Mouse (Mus musculus) frontal cortex, postnatal 36 days (tissue): ENCODE data around the gene Krtap28-10.

Experiments used
- DNase-seq, 2 experiments: peaks; one replicate each; pipeline ENCODE4 v3.0.0; 2022; ENCODE audit warnings: low spot score in 2 of 2

Gene Krtap28-10

DNA sequence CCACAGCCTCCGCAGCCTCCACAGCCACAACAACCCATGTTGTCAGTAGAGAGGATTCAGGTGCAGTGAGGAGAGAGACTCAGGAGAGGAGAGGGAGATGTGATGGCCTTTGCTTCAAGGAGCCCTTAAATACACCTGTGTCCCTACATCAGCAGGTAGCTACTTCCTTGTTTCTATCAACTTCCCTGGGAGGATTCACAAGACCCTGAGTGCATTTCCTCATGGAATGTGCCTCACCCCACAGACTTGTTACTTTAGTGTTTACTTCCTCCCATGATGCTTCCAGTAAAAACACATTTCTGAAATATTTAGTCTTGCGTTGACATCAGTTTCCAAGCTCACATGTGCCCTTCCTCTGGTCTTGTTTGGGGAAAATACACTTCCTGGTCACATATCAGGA, at the start of gene Krtap28-10:
Gene Krtap28-10 (minus strand): TSS at position 101 of the 400 bp plus-strand sequence.
- no peak for DNase-seq

DNA sequence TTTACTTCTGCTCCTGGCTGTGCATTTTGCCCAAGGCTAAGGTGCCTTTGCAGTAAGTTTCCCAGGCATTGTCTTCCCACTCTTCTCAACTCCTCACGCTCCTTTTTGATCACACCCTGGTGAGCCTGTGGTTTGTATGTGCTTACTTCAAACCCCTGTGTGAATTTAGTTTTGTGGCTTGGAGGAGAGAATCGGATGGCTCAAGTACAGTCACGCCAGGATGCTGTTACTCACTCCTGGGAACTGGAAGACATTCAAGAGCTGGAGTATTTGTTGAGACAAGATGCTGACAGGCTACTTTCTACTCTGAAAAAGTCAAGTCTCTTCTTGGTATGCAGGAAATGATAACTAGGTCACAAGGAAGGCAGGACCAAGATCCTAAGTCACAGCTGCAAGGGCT, 49.0 kb upstream of the Krtap28-10 start:
- no peak for DNase-seq

- DNase-seq: no peak
Measured at GRCm38 (mm10) chr1:83084790-83085189, 42.5 kb upstream of the Krtap28-10 start.

GRCm38 (mm10) chr1:83077016-83077415, 34.7 kb upstream of the Krtap28-10 start:
- DNase-seq: no peak

DNA sequence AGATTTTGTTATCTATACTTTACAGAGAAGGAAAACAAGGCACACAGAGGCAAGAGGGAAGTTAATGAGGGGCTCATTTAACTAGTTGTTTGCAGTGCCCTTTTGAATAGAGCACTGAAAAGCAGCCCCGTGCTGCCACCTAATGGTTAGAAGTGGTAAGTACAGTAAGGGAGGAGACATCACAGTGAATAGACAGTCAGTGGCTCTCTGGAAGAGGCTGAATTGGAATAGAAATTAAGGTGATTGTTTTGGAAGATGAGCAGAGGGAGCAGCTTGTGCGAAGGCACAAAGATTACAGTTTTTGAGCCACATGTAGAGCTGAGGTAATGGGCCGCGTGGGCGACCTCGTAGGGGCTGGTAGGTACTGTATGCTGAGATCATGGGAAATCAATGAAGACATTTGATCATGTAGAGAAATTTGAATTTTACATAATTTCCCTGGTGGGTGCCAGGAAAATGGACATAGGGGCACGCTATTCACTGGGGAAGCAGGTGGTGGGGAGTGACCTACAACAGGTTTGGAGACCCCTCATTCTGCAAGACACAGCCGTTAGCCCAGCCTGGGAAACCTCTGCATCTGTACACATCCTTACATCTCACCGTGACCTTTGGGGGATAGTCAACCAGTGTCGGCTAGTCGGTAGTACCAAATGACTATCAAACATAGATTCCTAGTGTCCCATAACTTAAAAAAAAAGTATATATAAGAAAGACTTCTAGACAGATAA, 34.1 kb upstream of the Krtap28-10 start:
- DNase-seq: peak in 1 of 2 experiments; percentile 51

GRCm38 (mm10) chr1:83075526-83076189, 33.4 kb upstream of the Krtap28-10 start:
- DNase-seq: no peak

DNA sequence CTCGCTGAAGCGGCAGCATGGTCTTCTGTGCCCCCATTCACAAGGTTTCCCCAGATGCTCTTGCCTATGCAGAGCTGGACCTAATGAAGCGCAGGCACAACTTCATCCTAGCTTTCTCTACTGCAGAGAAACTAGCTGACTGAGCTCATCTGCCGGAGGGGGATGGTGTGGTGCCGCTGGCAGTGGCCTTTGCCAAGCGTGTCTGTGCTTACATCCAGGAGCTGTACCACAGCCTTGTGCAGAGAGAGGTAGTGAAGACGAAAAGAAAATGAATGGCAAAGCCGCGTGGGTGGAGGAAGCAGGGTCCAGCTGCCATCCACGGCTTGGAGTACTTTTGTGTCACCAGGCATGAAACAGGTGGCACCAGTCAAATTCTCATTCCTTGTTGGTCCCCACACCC, 24.9 kb upstream of the Krtap28-10 start:
- no peak for DNase-seq

- DNase-seq: no peak
Measured at GRCm38 (mm10) chr1:83066577-83066976, 24.3 kb upstream of the Krtap28-10 start.

GRCm38 (mm10) chr1:83064851-83065250, 22.6 kb upstream of the Krtap28-10 start:
- peak in 1 of 2 experiments; percentile 22 for DNase-seq

GRCm38 (mm10) chr1:83060643-83061042, 18.4 kb upstream of the Krtap28-10 start, which contains the start of gene Krtap28-13:
TSS of gene Krtap28-13 (plus strand) at chr1:83060930.
- DNase-seq: no peak

- no peak for DNase-seq
Measured at GRCm38 (mm10) chr1:83059278-83059677, 17.0 kb upstream of the Krtap28-10 start, which contains the start of gene A030005K14Rik. TSS of gene A030005K14Rik (minus strand) at chr1:83059378.

DNA sequence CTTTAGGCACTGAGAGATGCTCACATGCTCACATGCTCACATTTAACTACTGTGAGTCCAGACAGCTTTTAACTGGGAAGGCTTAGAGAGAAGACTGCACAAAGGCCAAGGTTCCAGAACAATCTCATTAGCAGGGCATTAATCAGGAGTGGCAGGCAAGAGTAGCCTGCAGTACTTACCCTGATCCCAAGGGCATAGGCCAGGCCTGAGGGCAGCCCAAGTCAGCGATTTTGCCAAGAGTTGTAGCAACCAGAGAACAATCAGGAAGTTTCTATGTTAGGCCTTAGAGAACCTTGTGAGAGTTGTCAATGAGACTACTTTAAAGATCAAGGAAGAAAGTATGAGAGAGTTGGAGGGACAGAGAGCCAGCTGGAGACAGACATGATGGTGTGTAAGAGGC, 16.2 kb upstream of the Krtap28-10 start:
- DNase-seq: no peak

- no peak for DNase-seq
Measured at GRCm38 (mm10) chr1:83044882-83045427, 2.7 kb upstream of the Krtap28-10 start, which contains the start of gene Gm47969. TSS of gene Gm47969 (plus strand) at chr1:83044932.

DNA sequence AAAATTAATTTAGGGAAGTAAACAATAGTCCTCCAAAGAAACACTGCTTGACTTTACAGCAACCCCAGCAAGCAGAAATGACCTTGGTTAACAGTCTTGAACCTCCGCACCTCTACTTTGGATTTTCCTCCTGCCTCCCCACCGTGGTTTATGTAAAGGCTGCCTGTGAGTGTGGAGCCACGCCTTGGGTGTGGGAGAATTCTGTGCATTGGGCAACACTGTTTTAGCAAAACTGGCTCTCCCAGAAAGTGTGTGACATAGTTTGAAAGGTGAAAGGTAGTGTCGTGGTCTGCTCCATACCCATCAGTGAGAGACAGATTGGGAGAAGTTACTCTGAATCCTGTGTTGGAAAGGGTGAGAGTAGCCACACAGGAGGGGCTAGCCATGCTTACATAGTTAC, 3.2 kb downstream of the Krtap28-10 start:
- no peak for DNase-seq

DNA sequence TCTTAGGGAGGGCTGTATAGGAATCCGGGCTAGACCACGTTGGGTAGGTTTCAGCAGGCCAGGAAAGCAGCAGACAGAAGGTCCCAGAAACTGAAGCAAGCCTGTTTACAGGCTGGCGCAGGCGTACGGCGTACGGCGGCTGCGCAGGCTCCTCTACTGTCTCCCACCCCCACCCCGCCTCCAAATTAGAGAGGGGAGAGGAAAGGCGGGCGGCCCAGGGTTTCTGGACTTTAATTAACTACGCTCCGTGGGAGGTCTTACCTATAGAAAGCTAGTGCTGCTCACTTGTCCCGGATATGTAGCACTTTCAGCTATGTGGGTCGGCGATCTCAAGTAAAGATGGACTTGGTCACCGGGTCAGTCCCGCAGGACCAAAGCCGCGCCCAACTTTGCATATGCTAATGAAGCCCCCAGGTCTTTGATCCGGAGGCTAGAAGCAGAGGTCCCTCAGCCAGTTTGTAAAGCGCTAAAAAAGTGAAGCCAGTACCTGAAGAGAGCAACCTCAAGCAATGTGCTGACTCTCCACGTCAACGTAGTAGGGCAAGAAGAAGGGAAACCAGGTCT, 4.1 kb downstream of the Krtap28-10 start, which contains the start of gene Slc19a3:
Gene Slc19a3 (minus strand): TSS at position 340 of the 564 bp plus-strand sequence.
- DNase-seq: peak; percentile 36 to 42

- DNase-seq: no peak
Measured at GRCm38 (mm10) chr1:83036892-83037667, 5.2 kb downstream of the Krtap28-10 start.

DNA sequence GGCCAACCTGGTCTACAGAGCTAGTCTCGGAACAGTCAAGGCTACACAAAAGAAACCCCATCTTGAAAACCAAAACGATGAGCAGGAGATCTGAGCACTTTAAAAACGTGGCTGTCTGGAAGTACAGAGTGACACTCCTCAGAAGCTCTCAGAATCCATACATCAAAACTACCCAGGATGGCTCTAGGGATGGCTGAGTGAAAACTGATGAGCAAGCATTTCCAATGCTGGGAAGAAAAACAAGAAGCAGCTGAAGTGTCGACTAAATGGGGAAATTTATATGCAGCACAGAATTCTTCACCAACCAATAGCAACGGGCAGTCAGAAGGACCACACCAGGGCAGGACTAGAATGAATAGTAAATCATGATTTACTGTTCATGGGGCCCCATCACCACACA, 7.8 kb downstream of the Krtap28-10 start:
- DNase-seq: no peak

DNA sequence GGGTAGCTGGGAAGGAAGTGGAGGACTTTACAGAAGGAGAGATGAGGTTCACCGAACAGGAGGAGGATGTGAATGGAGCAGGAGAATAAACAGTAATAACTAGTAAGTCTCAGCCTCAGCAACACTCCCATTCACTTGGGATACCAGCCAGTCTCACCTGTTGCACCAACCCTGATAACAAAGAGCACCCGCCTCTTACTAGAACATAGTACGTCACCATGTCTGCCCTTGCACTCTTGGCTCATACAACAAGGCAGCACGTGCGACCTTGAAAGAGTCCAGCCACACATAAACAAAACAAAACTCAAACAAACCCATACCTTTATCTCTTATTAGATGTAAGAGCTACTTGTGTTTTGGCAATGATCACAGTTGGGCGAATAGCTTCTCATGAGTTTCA, 9.8 kb downstream of the Krtap28-10 start:
- no peak for DNase-seq

DNA sequence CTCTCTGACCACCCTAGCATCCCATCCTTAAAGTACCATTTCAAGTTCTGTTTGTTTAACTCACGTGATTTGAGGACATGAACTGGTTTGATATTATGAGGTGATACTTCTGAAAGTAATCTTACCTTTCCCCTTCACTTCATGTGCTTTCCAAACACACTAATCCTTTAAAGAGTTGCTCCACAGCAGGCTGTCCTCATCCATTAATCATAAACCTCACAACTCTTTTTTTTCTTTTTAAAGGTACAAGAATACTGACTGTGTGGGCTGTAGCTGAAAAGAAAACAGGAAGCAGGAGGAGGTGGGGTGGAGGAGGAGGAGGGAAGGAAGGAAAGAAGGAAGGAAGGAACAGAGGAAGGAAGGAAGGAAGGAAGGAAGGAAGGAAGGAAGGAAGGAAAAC, 10.3 kb downstream of the Krtap28-10 start:
- no peak for DNase-seq

GRCm38 (mm10) chr1:83016556-83016955, 25.7 kb downstream of the Krtap28-10 start:
- DNase-seq: no peak

DNA sequence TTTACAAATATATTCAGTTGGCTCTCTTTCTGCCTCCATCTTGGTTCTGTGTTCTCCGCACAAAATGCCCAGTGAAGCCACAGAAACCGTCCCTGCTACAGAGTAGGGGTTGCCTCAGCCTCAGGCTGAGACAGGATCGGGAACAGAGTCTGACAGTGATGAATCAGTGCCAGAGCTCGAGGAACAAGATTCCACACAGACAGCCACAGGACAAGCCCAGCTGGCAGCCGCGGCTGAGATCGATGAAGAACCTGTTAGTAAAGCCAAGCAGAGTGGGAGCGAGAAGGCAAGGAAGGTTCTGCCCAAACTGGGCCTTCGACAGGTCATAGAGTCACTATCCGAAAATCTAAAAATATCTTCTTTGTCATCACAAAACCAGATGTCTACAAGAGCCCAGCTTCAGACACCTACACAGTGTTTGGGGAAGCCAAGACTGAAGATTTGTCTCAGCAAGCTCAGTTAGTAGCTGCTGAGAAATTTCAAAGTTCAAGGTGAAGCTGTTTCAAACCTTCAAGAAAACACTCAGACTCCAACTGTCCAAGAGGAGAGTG, 26.9 kb downstream of the Krtap28-10 start:
- DNase-seq: no peak
